Mouse (Mus musculus): ENCODE data around the gene Pth. TPM values are rescaled to one million over a fixed set of nuclear protein-coding genes. Genes with fewer than 3 reads are reported as not detected.

The Pth gene
- polyA plus RNA-seq (2012; fragmentation: generic; extraction: Trizol) = not detected

GRCm38 (mm10) chr7:113388470-113388869 lies at the start of gene Pth:
Gene Pth (minus strand): TSS chr7:113388570.

GRCm38 (mm10) chr7:113368746-113369619 lies 19.4 kb downstream of the Pth start, which contains the start of gene Btbd10:
Gene Btbd10 (minus strand): TSS chr7:113369392.

Other genes starting within 250 kb of the Pth start
- gene Arntl, start 181.1 kb downstream of the Pth start, polyA plus RNA-seq (2012; fragmentation: generic; extraction: Trizol) = 1 to 10 TPM in 1 of 2 experiments, under 1 TPM in 1; 0.51 to 2.5 TPM
- 1 to 10 TPM in 1 of 2 experiments, under 1 TPM in 1; 0.77 to 4.6 TPM for gene Btbd10, start 19.2 kb downstream of the Pth start, polyA plus RNA-seq (2012; fragmentation: generic; extraction: Trizol)
- gene Far1, start 125.3 kb upstream of the Pth start, polyA plus RNA-seq (2012; fragmentation: generic; extraction: Trizol) = 1 to 10 TPM in 1 of 2 experiments, under 1 TPM in 1; 0.82 to 4.1 TPM

Measured in C3H10T1/2 (cell line).